Mouse (Mus musculus): ENCODE data around the gene Fbxl17.

- TF ChIP-seq POLR2AphosphoS5 (IDR thresholded peaks at IDR 0.05; ENCODE audit: insufficient replicate concordance, low read depth, low read length), result no peak
- no peak for TF ChIP-seq CTCF (IDR thresholded peaks at IDR 0.05; ENCODE audit: low read depth, low read length)
- TF ChIP-seq TAL1 (conservative IDR thresholded peaks at IDR 0.05; ENCODE audit: low read depth, low read length), result no peak
- no peak for TF ChIP-seq GATA1 (IDR thresholded peaks at IDR 0.05; ENCODE audit: borderline replicate concordance, low read length)
These were observed 385.3 kb downstream of the Fbxl17 start for GRCm38 (mm10) chr17:63114399-63115085.
